Mouse (Mus musculus): Measurements from ENCODE around the gene Zfp775.

Gene Zfp775

DNA sequence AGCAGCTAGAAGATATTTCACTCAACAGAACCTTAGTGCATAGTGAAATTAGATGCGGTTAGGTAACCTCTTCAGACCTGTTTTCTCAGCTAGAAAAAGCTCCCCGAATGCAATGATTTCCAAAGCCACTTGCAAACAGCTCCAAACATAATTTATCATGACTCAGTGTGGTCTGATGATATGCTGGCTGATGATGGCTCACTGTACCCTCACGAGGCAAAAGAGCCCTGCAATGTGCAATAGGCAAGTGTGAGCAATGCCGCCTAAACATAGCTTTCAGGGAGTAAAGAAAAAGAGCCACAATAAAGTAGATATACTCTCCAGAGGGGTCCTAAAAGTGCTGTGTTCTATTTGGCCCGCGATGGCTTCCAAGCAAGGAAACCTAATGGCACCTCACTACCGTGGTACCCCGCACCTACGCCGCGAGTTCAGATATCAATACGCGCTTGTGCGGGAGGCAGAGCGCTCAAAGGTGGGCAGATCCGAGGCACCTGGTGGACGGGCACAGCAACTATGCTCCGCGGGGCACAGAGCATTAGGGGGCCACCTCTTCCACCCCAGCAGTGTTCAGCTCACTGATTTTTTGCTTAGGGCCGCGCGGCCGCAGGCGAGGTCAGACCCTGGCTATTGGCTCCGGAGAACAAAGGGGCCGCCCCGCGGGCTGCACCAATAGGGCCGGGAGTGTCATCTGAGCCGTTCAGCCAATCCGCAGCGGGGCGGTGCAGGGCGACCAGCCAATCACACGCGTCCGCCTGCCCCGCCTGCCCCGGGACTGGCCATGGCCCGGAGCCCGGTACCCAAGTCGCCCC lies at the start of gene Zfp775:
TSS of gene Zfp775 (plus strand) at position 793 of the 809 bp plus-strand sequence.
- DNase-seq: peak; percentile 98

DNA sequence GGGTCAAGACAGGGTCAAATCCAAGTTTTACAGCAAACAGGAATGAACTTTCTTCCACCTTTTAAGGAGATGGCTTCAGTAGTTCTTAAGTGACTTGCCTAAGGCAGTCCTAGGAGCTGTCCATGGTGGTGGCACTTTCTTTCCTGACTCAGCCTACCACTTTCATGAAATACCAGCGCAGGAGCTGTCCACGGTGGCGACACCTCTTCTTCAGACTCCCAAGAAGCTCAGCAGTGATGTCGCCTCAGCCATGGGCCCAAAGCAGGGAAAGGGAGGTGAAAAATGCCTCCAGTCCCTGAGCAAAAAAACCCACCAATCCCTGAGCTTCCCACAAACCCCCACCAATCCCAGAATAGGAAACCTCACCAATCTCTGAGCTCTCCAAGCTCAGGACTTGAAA lies 48.9 kb upstream of the Zfp775 start:
- peak; percentile 39 for DNase-seq

- peak; percentile 38 for DNase-seq
Observed at GRCm38 (mm10) chr6:48553819-48554218, 48.0 kb upstream of the Zfp775 start.

GRCm38 (mm10) chr6:48554280-48555103 lies 47.4 kb upstream of the Zfp775 start, which contains the start of gene Lrrc61:
Gene Lrrc61, plus strand, starts transcription at chr6:48554796.
- DNase-seq: peak; percentile 97

GRCm38 (mm10) chr6:48555104-48555890 lies 46.6 kb upstream of the Zfp775 start:
- DNase-seq: peak; percentile 79

DNA sequence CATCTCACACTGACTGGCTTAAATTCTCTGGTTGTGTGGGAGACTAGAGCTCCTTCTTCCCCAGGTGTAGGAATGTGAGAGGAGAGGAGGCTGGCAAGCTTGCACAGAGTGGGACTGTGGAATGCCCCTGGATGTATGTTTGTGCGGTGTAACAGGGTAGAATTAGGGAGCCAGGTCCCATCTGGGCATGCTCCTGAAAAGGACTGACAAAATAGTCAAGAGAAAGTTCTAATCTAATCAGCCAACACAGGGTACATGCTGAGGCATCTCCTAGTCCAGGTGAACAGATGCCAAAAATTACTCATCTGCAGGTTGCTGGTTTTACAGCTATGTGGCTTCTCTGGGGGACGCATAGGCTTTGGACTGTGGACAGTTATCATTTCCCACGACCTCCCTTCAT lies 45.9 kb upstream of the Zfp775 start:
- peak; percentile 45 for DNase-seq

GRCm38 (mm10) chr6:48565693-48566310 lies 36.1 kb upstream of the Zfp775 start:
- DNase-seq: no peak

- DNase-seq: peak; percentile 68
Observed at GRCm38 (mm10) chr6:48566312-48566711, 35.6 kb upstream of the Zfp775 start.

DNA sequence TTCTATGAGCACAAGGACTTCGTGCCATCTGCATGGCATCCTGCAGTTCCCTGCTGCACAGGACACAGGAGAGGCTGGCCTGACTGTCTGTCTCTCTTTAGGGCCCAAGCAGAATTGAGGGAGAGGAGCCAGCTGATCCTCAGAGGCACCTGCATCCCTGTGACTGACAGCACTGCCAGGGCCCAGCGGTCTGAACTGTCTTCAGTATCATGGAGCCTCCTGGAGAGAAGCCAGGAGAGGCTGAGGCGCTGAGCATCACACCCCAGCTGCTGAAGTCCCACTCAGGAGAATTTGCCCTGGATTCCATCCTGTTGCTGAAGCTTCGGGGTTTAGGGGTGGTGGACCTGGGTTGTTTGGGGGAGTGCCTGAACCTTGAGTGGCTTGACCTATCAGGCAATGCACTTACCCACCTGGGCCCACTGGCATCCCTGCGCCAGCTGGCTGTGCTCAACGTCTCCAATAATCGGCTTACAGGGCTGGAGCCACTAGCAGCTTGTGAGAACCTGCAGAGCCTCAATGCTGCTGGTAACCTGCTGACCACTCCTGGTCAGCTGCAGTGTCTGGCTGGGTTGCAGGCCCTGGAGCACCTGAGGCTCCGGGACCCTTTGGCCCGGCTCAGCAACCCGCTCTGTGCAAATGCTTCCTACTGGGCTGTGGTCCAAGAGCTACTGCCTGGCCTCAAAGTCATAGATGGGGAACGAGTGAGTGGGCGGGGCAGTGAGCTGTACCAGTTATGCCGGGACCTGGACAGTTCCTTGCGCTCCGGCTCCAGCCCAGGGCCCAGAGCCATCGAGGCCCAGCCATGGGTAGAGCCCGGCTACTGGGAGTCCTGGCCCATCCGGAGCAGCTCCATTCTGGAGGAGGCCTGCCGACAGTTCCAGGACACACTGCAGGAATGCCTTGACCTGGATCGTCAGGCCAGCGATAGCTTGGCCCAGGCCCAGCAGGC lies 33.6 kb upstream of the Zfp775 start:
- DNase-seq: peak; percentile 70

- DNase-seq: no peak
Observed at GRCm38 (mm10) chr6:48569065-48569807, 32.6 kb upstream of the Zfp775 start.

DNA sequence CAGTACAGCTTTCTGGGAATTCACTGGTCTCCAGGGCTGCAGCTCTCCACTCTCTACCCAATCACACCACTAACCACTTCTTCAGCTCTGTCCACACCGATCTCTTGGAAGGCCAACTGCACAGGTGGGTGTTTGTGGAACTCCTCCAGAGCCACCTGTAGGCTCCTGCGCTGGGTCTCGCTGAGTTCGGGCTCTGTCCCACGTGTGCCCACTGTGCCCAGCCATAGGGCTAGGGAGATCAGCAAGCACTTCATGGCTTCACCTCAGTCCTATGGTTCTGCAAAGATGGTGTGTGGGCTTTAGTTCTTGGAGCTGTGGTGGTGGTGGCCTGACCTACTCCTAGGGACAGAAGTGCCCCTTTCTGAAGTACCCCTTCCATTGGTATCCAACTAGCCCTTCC lies 29.8 kb upstream of the Zfp775 start:
- no peak for DNase-seq

- no peak for DNase-seq
Observed at GRCm38 (mm10) chr6:48572572-48573061, 29.2 kb upstream of the Zfp775 start, which contains the start of gene Rarres2. Gene Rarres2, minus strand, starts transcription at chr6:48572789.

GRCm38 (mm10) chr6:48573280-48573679 lies 28.6 kb upstream of the Zfp775 start:
- DNase-seq: no peak

DNA sequence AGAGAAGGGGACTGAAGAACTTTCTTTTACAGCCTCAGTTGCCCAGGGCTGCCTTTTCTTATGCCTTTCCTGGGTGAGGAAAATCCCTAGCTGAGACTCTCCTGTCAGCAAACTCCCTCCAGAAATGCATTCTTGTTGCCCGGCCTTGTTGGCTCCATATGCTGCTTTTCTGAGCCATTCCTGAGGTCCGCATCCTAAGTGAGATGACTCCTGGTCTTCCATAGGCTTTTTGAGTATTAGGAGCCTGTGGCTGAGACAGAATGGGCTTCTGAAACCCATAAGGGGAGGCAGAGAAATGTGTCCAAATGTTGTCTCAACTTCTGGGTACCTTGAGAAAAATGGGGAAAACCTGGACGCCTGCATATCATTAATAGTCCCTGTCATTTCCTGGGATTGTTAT lies 27.9 kb upstream of the Zfp775 start:
- DNase-seq: no peak

DNA sequence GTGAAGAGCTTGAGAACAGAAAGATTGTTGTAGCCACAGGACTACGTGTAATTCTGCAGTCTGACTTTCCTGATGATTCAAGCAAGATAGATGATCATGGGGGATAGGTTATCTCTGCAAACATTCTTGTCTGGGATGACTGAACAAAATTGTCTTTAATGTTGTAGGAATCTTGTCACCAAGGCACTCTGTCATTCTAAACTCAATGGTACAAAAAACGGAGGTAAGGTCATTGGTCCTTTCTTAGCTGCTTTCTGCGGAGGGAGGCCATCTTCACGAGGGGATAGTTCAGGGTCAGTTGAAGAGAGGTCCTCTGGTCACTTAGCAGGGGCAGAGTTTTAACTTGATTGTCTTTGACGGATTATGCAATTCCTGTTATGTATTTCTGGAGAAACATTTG lies 23.1 kb upstream of the Zfp775 start:
- no peak for DNase-seq

DNA sequence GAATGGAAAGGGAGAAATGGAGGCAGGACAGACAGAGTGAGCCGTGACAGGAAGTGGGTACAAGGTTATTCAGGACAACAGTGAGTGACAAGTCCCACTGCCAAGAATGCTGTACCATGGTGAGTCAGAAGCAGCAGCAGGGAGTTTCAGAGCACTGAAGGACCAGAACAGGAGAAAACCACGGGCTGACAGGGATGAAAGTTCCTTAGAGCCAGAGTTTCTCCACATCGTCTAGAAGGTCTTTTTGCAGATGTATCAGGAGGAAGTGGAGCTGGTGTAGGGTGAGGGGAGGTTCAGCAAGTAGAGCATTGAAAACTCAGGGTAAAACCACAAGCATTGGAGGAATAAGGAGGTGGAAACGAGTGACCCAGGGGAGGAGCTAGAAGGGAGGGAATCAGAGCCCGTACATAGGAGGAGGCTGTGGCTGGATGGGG lies 22.6 kb upstream of the Zfp775 start:
- DNase-seq: no peak

GRCm38 (mm10) chr6:48581257-48581656 lies 20.6 kb upstream of the Zfp775 start:
- DNase-seq: no peak

DNA sequence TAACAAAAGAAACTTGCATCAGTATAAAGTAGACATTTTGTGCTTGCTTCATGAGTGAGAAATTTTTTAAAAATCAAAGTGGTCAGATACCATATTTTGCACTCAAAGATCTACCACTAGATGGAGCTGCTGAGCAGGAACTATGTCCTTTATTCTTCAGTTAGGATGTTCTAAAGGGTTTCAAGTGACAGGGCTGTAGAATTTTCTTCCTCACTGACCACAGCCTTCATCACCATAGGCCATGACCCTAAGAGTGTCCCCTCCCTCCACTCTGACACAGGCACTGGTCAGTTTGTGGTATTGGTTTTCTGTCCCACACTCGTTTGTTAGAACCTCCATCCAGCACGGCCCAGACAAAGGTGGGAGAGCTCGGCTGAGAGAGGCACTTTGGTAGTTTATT lies 19.8 kb upstream of the Zfp775 start:
- no peak for DNase-seq

GRCm38 (mm10) chr6:48589194-48589750 lies 12.6 kb upstream of the Zfp775 start, which contains the start of gene Gm45021:
Gene Gm45021, plus strand, starts transcription at chr6:48589610.
- no peak for DNase-seq

All from cerebellum, adult 11-12 months (tissue).